ENCODE assay signal across 33 mouse cellular contexts in the genomic region with DNA sequence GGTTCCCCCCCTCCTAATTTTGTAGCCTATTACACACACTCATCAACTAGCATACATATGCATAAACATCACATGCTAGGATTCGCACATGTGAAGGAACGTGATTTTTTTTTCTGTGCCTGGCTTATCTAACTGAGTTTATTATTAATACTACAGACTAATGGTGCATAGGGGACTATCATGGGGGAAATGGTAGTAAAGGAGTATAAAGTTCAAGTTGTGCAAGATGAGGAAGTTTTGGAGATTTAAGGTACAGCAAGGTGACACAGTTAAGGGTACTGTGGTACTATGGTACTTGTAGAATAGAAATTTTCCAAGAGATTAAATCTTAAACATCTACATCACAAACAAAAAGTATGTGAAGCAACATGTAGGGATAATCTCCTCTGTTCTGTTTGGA.
"Had no signal": no experiment of that assay in that cellular context is flagged by ENCODE, and none has a peak within 500 bp of the region (broad histone marks: within the 10 kb centered on the region; RNA-seq: fewer than 3 reads in every experiment).

No protein-coding gene starts in this region.

- H3K9me3 ChIP-seq: heart, embryonic 10.5 days; heart, embryonic 12.5 days; heart, embryonic 13.5 days; heart, embryonic 15.5 days; hindbrain, embryonic 10.5 days; hindbrain, embryonic 12.5 days; hindbrain, embryonic 13.5 days; hindbrain, embryonic 15.5 days; kidney, embryonic 15.5 days had no signal

- ATAC-seq: hindbrain, embryonic 16.5 days; hindbrain, postnatal 0 days; inflammation-experienced regulatory T-cells, adult 6 months had no signal

- H3K27me3 ChIP-seq: heart, embryonic 12.5 days; heart, embryonic 13.5 days; heart, embryonic 15.5 days; hindbrain, embryonic 12.5 days; hindbrain, embryonic 13.5 days; hindbrain, embryonic 15.5 days; kidney, embryonic 15.5 days had no signal

- H3K9ac ChIP-seq: heart, embryonic 12.5 days; heart, embryonic 13.5 days; heart, embryonic 15.5 days; hindbrain, embryonic 12.5 days; hindbrain, embryonic 13.5 days; hindbrain, embryonic 14.5 days; hindbrain, embryonic 15.5 days; kidney, embryonic 15.5 days had no signal

- H3K4me1 ChIP-seq: heart, embryonic 10.5 days; heart, embryonic 12.5 days; heart, embryonic 13.5 days; heart, embryonic 15.5 days; hindbrain, embryonic 10.5 days; hindbrain, embryonic 12.5 days; hindbrain, embryonic 13.5 days; hindbrain, embryonic 15.5 days; kidney, embryonic 15.5 days had no signal

- H3K4me2 ChIP-seq: heart, embryonic 11.5 days; heart, embryonic 12.5 days; heart, embryonic 13.5 days; heart, embryonic 15.5 days; hindbrain, embryonic 12.5 days; hindbrain, embryonic 13.5 days; hindbrain, embryonic 14.5 days; hindbrain, embryonic 15.5 days; kidney, embryonic 15.5 days had no signal

- DNase-seq: heart, adult 2 months; heart, postnatal 10 days; heart, postnatal 14 days; heart, postnatal 36 days; heart, postnatal 4 days; kidney, adult 11 months; kidney, adult 18-20 months; kidney, adult 2 months; kidney, adult 9 months; kidney, postnatal 10 days; kidney, postnatal 14 days; kidney, postnatal 25 days; kidney, postnatal 36 days; kidney, postnatal 4 days; layer of hippocampus, adult 9-11 months; layer of hippocampus, postnatal 36 days had no signal

- H3K4me3 ChIP-seq: heart, adult 2 months; heart, embryonic 10.5 days; heart, embryonic 12.5 days; heart, embryonic 13.5 days; heart, embryonic 15.5 days; hindbrain, embryonic 10.5 days; hindbrain, embryonic 12.5 days; hindbrain, embryonic 13.5 days; hindbrain, embryonic 15.5 days; kidney, embryonic 15.5 days; layer of hippocampus, adult 2 months; left cerebral cortex, adult 2 months had no signal

- H3K27ac ChIP-seq: heart, adult 2 months; heart, embryonic 10.5 days; heart, embryonic 13.5 days; heart, embryonic 15.5 days; hindbrain, embryonic 10.5 days; hindbrain, embryonic 12.5 days; hindbrain, embryonic 13.5 days; hindbrain, embryonic 14.5 days; hindbrain, embryonic 15.5 days; hindbrain, postnatal 0 days; kidney, embryonic 15.5 days; kidney, postnatal 0 days; layer of hippocampus, adult 2 months; left cerebral cortex, adult 2 months had no signal

- H3K36me3 ChIP-seq: heart, embryonic 10.5 days; heart, embryonic 12.5 days; heart, embryonic 13.5 days; heart, embryonic 15.5 days; hindbrain, embryonic 10.5 days; hindbrain, embryonic 12.5 days; hindbrain, embryonic 13.5 days; hindbrain, embryonic 15.5 days; kidney, embryonic 15.5 days had no signal
